Mouse (Mus musculus): ENCODE results near the gene Adcyap1r1. TPM values are rescaled to one million over a fixed set of nuclear protein-coding genes. Genes with fewer than 3 reads are reported as not detected.

Gene Adcyap1r1
- total RNA-seq, 2 experiments from 2014 or later = 162 to 166 TPM

- no peak for DNase-seq (ENCODE audit: low spot score in 2 of 2)
Measured at GRCm38 (mm10) chr6:55496201-55496600, 44.4 kb downstream of the Adcyap1r1 start.

- no peak for DNase-seq (ENCODE audit: low spot score in 2 of 2)
Measured at GRCm38 (mm10) chr6:55498753-55499152, 47.0 kb downstream of the Adcyap1r1 start.

GRCm38 (mm10) chr6:55501061-55501460 is 49.3 kb downstream of the Adcyap1r1 start:
- DNase-seq (ENCODE audit: low spot score in 2 of 2) = no peak

GRCm38 (mm10) chr6:55502309-55502708 is 50.5 kb downstream of the Adcyap1r1 start:
- no peak for DNase-seq (ENCODE audit: low spot score in 2 of 2)

GRCm38 (mm10) chr6:55504797-55505488 is 53.2 kb downstream of the Adcyap1r1 start:
- peak; percentile 57 to 71 for DNase-seq (ENCODE audit: low spot score in 2 of 2)

GRCm38 (mm10) chr6:55506519-55506918 is 54.7 kb downstream of the Adcyap1r1 start:
- no peak for DNase-seq (ENCODE audit: low spot score in 2 of 2)

- peak in 1 of 2 experiments; percentile 2 for DNase-seq (ENCODE audit: low spot score in 2 of 2)
Measured at GRCm38 (mm10) chr6:55509130-55509870, 57.5 kb downstream of the Adcyap1r1 start.

- peak; percentile 91 for DNase-seq (ENCODE audit: low spot score in 2 of 2)
Measured at GRCm38 (mm10) chr6:55511212-55512065, 59.7 kb downstream of the Adcyap1r1 start.

- DNase-seq (ENCODE audit: low spot score in 2 of 2) = no peak
Measured at GRCm38 (mm10) chr6:55512066-55512703, 60.4 kb downstream of the Adcyap1r1 start.

GRCm38 (mm10) chr6:55513477-55513876 is 61.7 kb downstream of the Adcyap1r1 start:
- no peak for DNase-seq (ENCODE audit: low spot score in 2 of 2)

- peak; percentile 85 to 90 for DNase-seq (ENCODE audit: low spot score in 2 of 2)
Measured at GRCm38 (mm10) chr6:55519605-55520201, 67.9 kb downstream of the Adcyap1r1 start.

- DNase-seq (ENCODE audit: low spot score in 2 of 2) = peak; percentile 61 to 79
Measured at GRCm38 (mm10) chr6:55520237-55521095, 68.7 kb downstream of the Adcyap1r1 start.

GRCm38 (mm10) chr6:55536469-55536868 is 84.7 kb downstream of the Adcyap1r1 start:
- DNase-seq (ENCODE audit: low spot score in 2 of 2) = no peak

GRCm38 (mm10) chr6:55539196-55539595 is 87.4 kb downstream of the Adcyap1r1 start:
- DNase-seq (ENCODE audit: low spot score in 2 of 2) = peak; percentile 31 to 50

GRCm38 (mm10) chr6:55542359-55542758 is 90.6 kb downstream of the Adcyap1r1 start:
- peak; percentile 20 to 50 for DNase-seq (ENCODE audit: low spot score in 2 of 2)

- no peak for DNase-seq (ENCODE audit: low spot score in 2 of 2)
Measured at GRCm38 (mm10) chr6:55543345-55543744, 91.6 kb downstream of the Adcyap1r1 start.

- DNase-seq (ENCODE audit: low spot score in 2 of 2) = no peak
Measured at GRCm38 (mm10) chr6:55549211-55549610, 97.4 kb downstream of the Adcyap1r1 start.

- peak; percentile 68 to 77 for DNase-seq (ENCODE audit: low spot score in 2 of 2)
Measured at GRCm38 (mm10) chr6:55550926-55551325, 99.1 kb downstream of the Adcyap1r1 start.

Measured in layer of hippocampus, postnatal 10 days (tissue).